Mouse (Mus musculus) CH12F3 (cell line): ENCODE results near the gene Slc16a10.

Experiments
- in situ Hi-C: fragments of 300-500 bp; cut with MboI; formaldehyde crosslinking; loops from 2 replicates; pipeline ENCODE4 v1.14.3; 2020; ENCODE audit warnings: low sequenced_read_pairs

The Slc16a10 gene

GRCm38 (mm10) chr10:40141864-40142523, at the start of gene Slc16a10:
Gene Slc16a10 (minus strand): TSS chr10:40142258.
- in situ Hi-C loops, result no loop called here

DNA sequence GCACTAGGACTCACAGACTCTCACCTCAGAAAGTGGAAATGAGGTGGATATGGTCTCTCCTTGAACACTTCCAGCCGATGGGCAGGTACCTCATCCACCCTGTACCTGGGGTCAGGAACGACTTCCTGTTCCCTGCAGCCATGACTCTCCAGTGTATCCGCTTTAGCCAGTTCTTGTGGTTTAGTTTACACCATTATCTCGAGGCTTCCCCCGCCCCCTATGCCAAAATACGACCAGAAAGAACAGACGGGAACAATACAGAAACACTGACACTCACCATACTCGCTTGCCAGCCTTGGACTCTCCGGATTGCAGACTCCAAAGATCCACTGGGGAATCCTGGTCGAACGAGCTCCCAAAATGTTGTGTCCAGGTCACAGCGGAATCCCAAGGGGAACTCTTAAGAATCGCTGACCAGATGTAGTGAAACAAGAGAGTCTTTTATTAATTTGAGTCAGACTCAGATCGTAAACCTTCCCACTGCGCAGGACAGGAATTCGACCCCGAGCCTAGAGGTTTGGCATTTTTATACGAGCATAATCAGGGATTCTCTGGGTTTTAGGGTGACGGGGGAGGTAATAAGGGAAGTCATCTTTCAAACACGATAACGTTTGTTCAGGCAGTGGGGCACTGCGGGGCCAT, 49.4 kb upstream of the Slc16a10 start:
- in situ Hi-C loops, result no loop called here

- in situ Hi-C loops, result no loop called here
Measured at GRCm38 (mm10) chr10:40190871-40191270, 48.8 kb upstream of the Slc16a10 start.

DNA sequence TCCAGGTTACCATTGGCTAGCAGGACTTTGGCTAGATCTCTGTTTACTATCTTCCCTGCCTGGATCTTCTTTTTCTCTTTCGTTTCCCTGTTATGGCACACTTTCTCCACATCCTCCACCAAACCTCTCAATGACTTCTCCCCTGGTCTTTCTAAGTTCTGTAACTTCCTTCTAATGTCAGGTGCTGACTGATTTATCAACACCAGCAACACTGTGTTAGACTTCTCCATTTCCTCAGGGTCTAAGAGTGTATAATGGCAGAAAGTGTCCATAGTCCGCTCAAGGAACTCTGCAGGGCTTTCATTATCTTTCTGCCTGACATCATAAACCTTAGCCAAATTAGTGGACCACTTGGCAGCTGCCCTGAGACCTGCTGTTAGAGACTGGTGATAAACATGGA, 47.6 kb upstream of the Slc16a10 start:
- in situ Hi-C loops, result no loop called here

DNA sequence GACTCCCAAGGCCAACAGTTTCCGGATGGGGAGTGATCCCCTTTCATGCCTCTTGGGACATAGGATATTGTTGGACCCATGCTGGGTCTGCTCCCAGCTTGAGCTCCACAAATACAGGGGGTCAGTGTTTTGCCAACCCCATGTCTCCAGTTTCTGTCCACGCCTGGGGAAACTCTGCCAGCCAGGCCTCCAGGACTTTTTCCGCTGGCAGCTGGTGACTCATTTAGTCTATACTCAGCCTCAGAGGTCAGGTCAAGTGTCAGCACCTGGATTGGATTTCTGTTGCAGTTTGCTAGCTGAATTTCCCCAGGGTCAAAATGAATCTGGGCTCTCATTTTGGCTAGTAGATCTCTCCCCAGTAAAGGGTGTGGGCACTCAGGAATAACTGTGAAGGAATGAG, 46.8 kb upstream of the Slc16a10 start:
- in situ Hi-C loops, result no loop called here

GRCm38 (mm10) chr10:40185956-40186355, 43.9 kb upstream of the Slc16a10 start:
- in situ Hi-C loops, result no loop called here

DNA sequence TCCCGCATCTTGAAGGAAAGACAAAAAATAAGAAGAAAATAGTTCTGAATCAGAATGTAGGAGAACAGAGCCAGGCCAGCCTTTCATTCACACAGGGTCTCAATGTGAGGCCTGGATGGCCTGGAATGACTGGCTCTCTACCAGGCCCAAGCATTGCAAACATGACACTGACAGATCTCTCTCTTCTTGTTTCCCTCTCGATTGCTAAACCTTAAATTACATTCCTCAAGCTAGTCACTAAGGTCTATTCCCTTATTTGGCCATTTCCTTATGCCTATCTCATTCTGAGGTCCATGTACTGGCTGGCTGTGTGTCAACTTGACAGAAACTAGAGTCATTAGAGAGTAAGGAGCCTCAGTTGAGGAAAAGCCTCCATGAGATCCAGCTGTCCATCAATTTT, 38.0 kb upstream of the Slc16a10 start:
- in situ Hi-C loops, result no loop called here

- in situ Hi-C loops, result no loop called here
Measured at GRCm38 (mm10) chr10:40179142-40179541, 37.1 kb upstream of the Slc16a10 start.

GRCm38 (mm10) chr10:40177323-40177962, 35.4 kb upstream of the Slc16a10 start:
- in situ Hi-C loops, result no loop called here

GRCm38 (mm10) chr10:40172136-40172535, 30.1 kb upstream of the Slc16a10 start:
- in situ Hi-C loops, result no loop called here

- in situ Hi-C loops, result no loop called here
Measured at GRCm38 (mm10) chr10:40171211-40171610, 29.2 kb upstream of the Slc16a10 start.

DNA sequence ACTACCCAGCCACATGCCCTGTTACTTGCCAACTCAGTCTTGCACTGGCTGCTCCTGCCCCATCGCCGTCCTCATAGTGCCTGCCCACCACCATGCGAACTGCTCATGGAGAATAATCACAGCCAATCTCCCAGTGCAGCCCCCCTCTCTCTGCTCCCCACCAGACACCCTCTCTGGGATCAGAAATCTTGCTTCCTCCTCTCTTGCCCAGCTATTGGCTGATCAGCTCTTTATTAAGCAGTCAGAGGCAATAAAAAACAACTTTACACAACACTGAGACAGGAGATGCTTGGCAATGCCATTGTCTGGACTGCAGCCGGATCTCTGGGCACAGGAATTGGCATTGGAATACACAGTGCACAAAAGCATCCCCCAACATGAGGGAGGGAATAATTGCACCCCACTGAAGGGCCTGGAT, 28.1 kb upstream of the Slc16a10 start:
- in situ Hi-C loops, result no loop called here

DNA sequence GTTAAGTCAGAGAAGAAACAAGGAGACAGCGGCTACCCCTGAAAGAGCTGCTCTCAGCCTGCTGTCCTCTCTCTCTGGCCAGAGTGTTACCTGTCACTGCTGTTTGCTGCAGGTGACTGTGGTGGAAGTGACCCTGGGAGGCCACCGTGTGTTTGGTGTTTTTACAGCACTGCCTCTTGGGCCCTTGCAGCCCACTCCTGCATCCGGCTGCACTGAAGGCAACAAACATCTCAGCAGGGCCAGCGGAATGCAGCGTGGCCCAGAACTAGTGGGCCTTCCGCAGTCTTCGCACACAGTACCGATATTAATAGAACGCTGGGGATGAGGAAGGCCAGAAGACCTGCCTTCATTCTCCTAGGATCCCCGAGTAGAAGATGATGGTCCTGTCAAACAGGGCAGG, 27.5 kb upstream of the Slc16a10 start:
- in situ Hi-C loops, result no loop called here

- in situ Hi-C loops, result no loop called here
Measured at GRCm38 (mm10) chr10:40169088-40169487, 27.0 kb upstream of the Slc16a10 start.

- in situ Hi-C loops, result no loop called here
Measured at GRCm38 (mm10) chr10:40164421-40165386, 22.6 kb upstream of the Slc16a10 start.

DNA sequence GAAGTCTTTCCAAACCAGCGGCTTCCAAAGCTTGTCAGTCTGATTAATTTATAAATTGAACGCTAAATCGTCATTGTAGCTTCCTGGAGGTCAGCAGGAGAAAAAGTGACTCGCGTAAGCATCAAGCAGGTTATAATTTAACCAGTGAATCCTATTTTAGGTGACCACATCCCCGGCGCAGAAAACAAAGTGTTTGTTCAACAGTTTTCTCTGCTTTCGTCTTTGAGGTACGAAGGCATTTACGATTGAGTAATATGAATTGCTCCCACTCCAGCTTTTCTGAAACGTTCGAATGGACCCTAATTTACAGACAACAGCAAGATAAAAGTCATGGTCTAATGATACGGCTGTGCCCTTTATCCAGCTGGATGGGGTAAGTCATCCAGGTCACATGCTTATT, 21.9 kb upstream of the Slc16a10 start:
- in situ Hi-C loops, result no loop called here

DNA sequence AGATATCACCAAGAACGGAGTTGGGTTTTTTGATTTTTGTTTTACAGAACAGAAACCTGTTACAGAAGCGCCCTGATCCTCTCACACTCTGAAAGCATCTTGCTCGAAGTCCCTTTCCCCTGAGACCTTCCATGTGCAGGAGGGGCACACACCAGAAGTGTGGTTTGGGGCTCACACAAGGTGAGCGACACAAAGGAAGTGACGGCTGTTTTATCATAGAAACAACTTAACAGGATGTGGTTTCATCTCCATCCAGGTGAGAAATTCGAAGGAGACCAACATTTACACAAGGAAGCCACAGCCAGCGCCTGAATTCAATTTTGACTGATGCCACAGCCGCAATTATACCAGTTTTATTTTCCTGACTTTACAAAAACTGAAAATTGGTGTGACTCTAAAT, 21.3 kb upstream of the Slc16a10 start:
- in situ Hi-C loops, result no loop called here

DNA sequence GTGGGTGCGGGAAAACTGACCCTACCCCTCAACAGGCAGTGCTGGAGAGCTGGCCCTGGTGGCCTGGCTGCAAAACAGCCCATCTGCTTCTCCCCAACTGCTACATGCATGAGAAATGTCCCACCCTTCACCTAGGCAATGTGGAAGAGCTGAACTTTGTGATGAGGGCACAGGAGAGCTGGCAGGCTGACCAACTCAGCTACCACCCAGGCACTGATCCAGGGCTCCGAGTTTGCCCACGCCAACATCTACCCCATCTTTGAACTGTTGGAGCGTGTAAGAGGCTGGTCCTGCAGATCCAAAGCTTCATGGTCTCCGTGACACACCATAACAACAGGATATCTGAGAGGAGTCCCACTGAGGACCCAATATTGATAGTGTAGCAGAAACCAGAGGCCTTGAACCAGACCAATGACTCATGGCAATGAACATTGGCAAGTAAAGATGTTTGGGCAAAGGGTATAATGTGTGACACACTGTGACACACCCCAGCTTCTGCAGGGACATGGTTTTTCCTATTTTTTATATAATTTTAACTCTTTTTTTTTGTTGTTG, 19.7 kb upstream of the Slc16a10 start:
- in situ Hi-C loops, result no loop called here

DNA sequence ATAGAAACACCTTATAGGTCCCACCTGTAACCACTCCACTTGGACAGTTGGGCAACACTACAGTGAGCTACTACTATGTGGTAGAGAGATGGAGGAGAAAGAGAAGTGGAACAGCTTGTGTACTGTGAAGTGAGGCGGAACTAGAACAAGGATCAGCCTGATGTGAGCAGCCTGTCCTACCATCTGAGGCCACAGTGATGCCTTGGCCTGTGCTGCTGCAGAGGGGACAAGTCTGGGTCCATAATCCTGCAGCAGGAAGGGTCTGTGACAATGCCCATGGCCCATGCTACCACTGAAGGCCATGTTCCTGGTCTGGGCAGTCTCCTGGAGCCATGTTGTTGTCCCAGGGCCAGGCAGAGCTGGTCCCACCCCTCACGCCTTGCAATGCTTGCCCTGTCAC, 19.2 kb upstream of the Slc16a10 start:
- in situ Hi-C loops, result no loop called here

- in situ Hi-C loops, result no loop called here
Measured at GRCm38 (mm10) chr10:40152550-40152857, 10.4 kb upstream of the Slc16a10 start.
